Comparison of ENCODE assay signal across 9 mouse cellular contexts in genomic region chr10:7118258-7119077, GRCm38 (mm10).
A peak's percentile ranks its signal among the peaks of the same experiment; 100 is the strongest.
DNase-seq lines count a peak whose midpoint lies in the region; ATAC-seq and TF ChIP-seq lines count a peak whose summit lies in the region.
"Had no signal": no experiment of that assay in that cellular context is flagged by ENCODE, and none has a peak within 500 bp of the region (broad histone marks: within the 10 kb centered on the region; RNA-seq: fewer than 3 reads in every experiment).

No protein-coding gene starts in this region.

- no peaks in the 10 kb centered on the region for H3K9me3 ChIP-seq in kidney, postnatal 0 days (replicated peaks; ENCODE audit: low read length)
- H3K9me3 ChIP-seq in liver, embryonic 16.5 days (replicated peaks; ENCODE audit: control insufficient read depth, low read length) = no peaks in the 10 kb centered on the region
- H3K9me3 ChIP-seq: neural tube, embryonic 13.5 days had no signal

- ATAC-seq in kidney, postnatal 0 days (replicated peaks; ENCODE audit: low FRiP score, low read depth) = peak; percentile 64
- peak; percentile 82 for ATAC-seq in liver, embryonic 16.5 days (ENCODE audit: low read depth)

- no peak overlapping the region for H3K9ac ChIP-seq in kidney, postnatal 0 days (ENCODE audit: low read depth, low read length)
- H3K9ac ChIP-seq in liver, embryonic 16.5 days (ENCODE audit: low read depth, low read length) = no peak overlapping the region
- H3K9ac ChIP-seq: neural tube, embryonic 13.5 days had no signal

- peaks cover 16% of the 10 kb centered on the region; the same call in 1 of the 2 replicates for H3K36me3 ChIP-seq in kidney, postnatal 0 days (ENCODE audit: insufficient read depth, low read length)
- peaks cover 3% of the 10 kb centered on the region for H3K36me3 ChIP-seq in liver, embryonic 16.5 days (ENCODE audit: control insufficient read depth, insufficient read depth)
- H3K36me3 ChIP-seq: neural tube, embryonic 13.5 days had no signal

- 22% methylated on average over 10 of the region's 10 CpGs for WGBS in kidney, postnatal 0 days
- WGBS in liver, embryonic 16.5 days (ENCODE audit: insufficient replicate concordance) = 56% methylated on average over 10 of the region's 10 CpGs

- H3K4me1 ChIP-seq in kidney, postnatal 0 days (replicated peaks; ENCODE audit: insufficient read depth, low read length) = peaks cover 11% of the 10 kb centered on the region; the same call in 1 of the 2 replicates
- no peaks in the 10 kb centered on the region for H3K4me1 ChIP-seq in liver, embryonic 16.5 days (ENCODE audit: control insufficient read depth, low read depth, low read length)
- H3K4me1 ChIP-seq: neural tube, embryonic 13.5 days had no signal

- DNase-seq in urinary bladder, postnatal 14 days (ENCODE audit: low spot score) = peak; percentile 79
- DNase-seq in urinary bladder, postnatal 10 days (ENCODE audit: low spot score) = no peak
- peak; percentile 94 to 96 for DNase-seq in cerebellum, postnatal 14 days
- DNase-seq in heart, adult 8-10 months (ENCODE audit: low spot score) = peak; percentile 85
- peak; percentile 80 for DNase-seq in kidney, postnatal 0 days (ENCODE audit: low spot score)
- peak; percentile 87 for DNase-seq in skeletal muscle tissue, adult 2 months (ENCODE audit: low read depth, low spot score)
- no peak for DNase-seq in retina, postnatal 1 day

- H3K4me2 ChIP-seq in kidney, postnatal 0 days (ENCODE audit: low read length) = no peak overlapping the region
- no peak overlapping the region for H3K4me2 ChIP-seq in liver, embryonic 16.5 days (ENCODE audit: low read depth, low read length)
- H3K4me2 ChIP-seq: neural tube, embryonic 13.5 days had no signal

- peak overlapping the region; percentile 43 for H3K27ac ChIP-seq in kidney, postnatal 0 days
- no peak overlapping the region for H3K27ac ChIP-seq in liver, embryonic 16.5 days (ENCODE audit: low read length)
- H3K27ac ChIP-seq: neural tube, embryonic 13.5 days had no signal

- H3K27me3 ChIP-seq in kidney, postnatal 0 days (ENCODE audit: insufficient read depth, low read length) = no peaks in the 10 kb centered on the region
- no peaks in the 10 kb centered on the region for H3K27me3 ChIP-seq in liver, embryonic 16.5 days (ENCODE audit: control insufficient read depth, insufficient read depth, low read depth, low read length)
- H3K27me3 ChIP-seq: neural tube, embryonic 13.5 days had no signal

- H3K4me3 ChIP-seq in kidney, postnatal 0 days (replicated peaks; ENCODE audit: low read depth, low read length) = no peak overlapping the region
- H3K4me3 ChIP-seq in liver, embryonic 16.5 days (ENCODE audit: low read depth, low read length) = no peak overlapping the region
- H3K4me3 ChIP-seq: neural tube, embryonic 13.5 days had no signal

- TF ChIP-seq CTCF in kidney, postnatal 0 days (IDR thresholded peaks at IDR 0.05; ENCODE audit: low read depth) = no peak

Comparison
In these comparisons a context has a peak if more than half of its experiments do, and no peak if none do; other contexts are left out.
1. DNase-seq: peak in urinary bladder, postnatal 14 days (single experiment), cerebellum, postnatal 14 days (2 of 2), heart, adult 8-10 months (single experiment), kidney, postnatal 0 days (single experiment) and skeletal muscle tissue, adult 2 months (single experiment); none in urinary bladder, postnatal 10 days (single experiment) and retina, postnatal 1 day (single experiment).